Mouse (Mus musculus) intestine, embryonic 16.5 days (tissue): ENCODE measurements around the gene Lenep. TPM values are rescaled to one million over a fixed set of nuclear protein-coding genes. Genes with fewer than 3 reads are reported as not detected.

ENCODE experiments used
- ATAC-seq: fragments of 200-750 bp; cut with Nextera tagmentation; 2 replicates; pipeline ENCODE4 v1.8.0; 2017; ENCODE audit warnings: moderate TSS enrichment, moderate library complexity
- H3K27ac ChIP-seq: fragments of 300-500 bp; sonication (generic); 2 replicates; pipeline ENCODE4 v1.5.1; 2014; ENCODE audit warnings: mild to moderate bottlenecking, low read length
- H3K27me3 ChIP-seq: fragments of 300-500 bp; sonication (generic); replicated peaks from 2 replicates; pipeline ENCODE4 v1.6.1; 2014; ENCODE audit warnings: low read length, control low read depth, mixed read lengths; ENCODE audit not compliant: control insufficient read depth, insufficient read depth
- H3K36me3 ChIP-seq: fragments of 300-500 bp; sonication (generic); 2 replicates; pipeline ENCODE4 v1.6.1; 2014; ENCODE audit warnings: low read length, control low read depth; ENCODE audit not compliant: control insufficient read depth, insufficient read depth
- H3K4me1 ChIP-seq: fragments of 300-500 bp; sonication (generic); 2 replicates; pipeline ENCODE4 v1.6.1; 2014; ENCODE audit warnings: low read length, control low read depth, mixed read lengths; ENCODE audit not compliant: control insufficient read depth, insufficient read depth
- H3K4me2 ChIP-seq: fragments of 300-500 bp; sonication (generic); 2 replicates; pipeline ENCODE4 v1.6.1; 2014; ENCODE audit warnings: low read depth, low read length, control low read depth
- H3K4me3 ChIP-seq: fragments of 300-500 bp; sonication (generic); 2 replicates; pipeline ENCODE4 v1.5.1; 2014; ENCODE audit warnings: mild to moderate bottlenecking, low read length
- H3K9ac ChIP-seq: fragments of 300-500 bp; sonication (generic); 2 replicates; pipeline ENCODE4 v1.6.1; 2014; ENCODE audit warnings: low read depth, low read length
- H3K9me3 ChIP-seq: fragments of 300-500 bp; sonication (generic); 2 replicates; pipeline ENCODE4 v1.6.1; 2016; ENCODE audit warnings: low read length, control low read depth; ENCODE audit not compliant: control insufficient read depth
- WGBS: fragments of 180-500 bp; shearing (Covaris S2); extraction: QIAGEN DNeasy Blood & Tissue Kit; methylation state at CpG from one replicate; pipeline ENCODE4 v1.1.7; 2014; 5-methylcytosine and 5-hydroxymethylcytosine counted together
- polyA plus RNA-seq: library from polyadenylated mRNA; unstranded; fragments of >200 nt; fragmentation: Nextera tagmentation; extraction: Ambion mirVana; gene quantifications from 2 replicates; pipeline ENCODE4 v1.2.1, GENCODE M21; 2015

The Lenep gene
- polyA plus RNA-seq, 1 experiment from 2014 or later = not detected

DNA sequence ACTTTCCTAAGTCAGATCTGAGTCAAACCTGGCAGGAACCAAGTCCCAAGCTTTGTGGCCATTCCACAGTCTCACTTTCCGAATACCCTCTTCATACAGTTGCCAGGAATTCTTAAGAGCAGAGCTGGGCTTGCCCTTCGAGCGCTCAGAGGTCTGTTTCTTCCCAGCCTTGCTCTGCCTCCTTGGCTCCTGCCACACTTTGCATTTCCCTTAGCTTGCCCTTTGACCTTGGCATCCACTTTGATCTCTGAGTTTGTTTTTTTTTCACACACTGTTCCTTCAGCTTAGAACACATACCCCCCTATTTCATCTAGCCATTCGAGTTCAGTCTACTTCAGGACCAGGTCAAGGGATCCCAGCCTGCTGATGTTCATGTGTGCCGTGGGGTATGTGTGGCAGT is 51.3 kb downstream of the Lenep start:
- H3K27me3 ChIP-seq = no peaks in the 10 kb centered on the region
- H3K27ac ChIP-seq = no peak overlapping the region
- ATAC-seq = no peak
- no peak overlapping the region for H3K9ac ChIP-seq
- H3K9me3 ChIP-seq = no peaks in the 10 kb centered on the region
- WGBS = 58% methylated on average over 5 of the region's 5 CpGs
- no peak overlapping the region for H3K4me3 ChIP-seq
- peaks cover 34% of the 10 kb centered on the region for H3K4me1 ChIP-seq
- no peak overlapping the region for H3K4me2 ChIP-seq
- no peaks in the 10 kb centered on the region for H3K36me3 ChIP-seq

Other genes with a start within 250 kb of the Lenep start
- 2.0 TPM in 2 replicates for gene Hcn3, start 242.6 kb downstream of the Lenep start, polyA plus RNA-seq
- 17.3 and 18.0 TPM in 2 replicates for gene Clk2, start 238.0 kb downstream of the Lenep start, polyA plus RNA-seq
- gene Scamp3, start 225.3 kb downstream of the Lenep start, polyA plus RNA-seq = 141 and 142 TPM in 2 replicates
- 16.7 and 20.8 TPM in 2 replicates for gene Fam189b, start 219.7 kb downstream of the Lenep start, polyA plus RNA-seq
- 73.1 and 87.5 TPM in 2 replicates for gene Gba, start 199.9 kb downstream of the Lenep start, polyA plus RNA-seq
- 18.9 and 20.3 TPM in 2 replicates for gene Thbs3, start 187.6 kb downstream of the Lenep start, polyA plus RNA-seq
- gene Mtx1, start 175.7 kb downstream of the Lenep start, polyA plus RNA-seq = 214 and 234 TPM in 2 replicates
- 13.2 and 13.4 TPM in 2 replicates for gene Muc1, start 173.7 kb downstream of the Lenep start, polyA plus RNA-seq
- gene Krtcap2, start 156.8 kb downstream of the Lenep start, polyA plus RNA-seq = 316 and 334 TPM in 2 replicates
- 3.9 TPM in 2 replicates for gene Trim46, start 156.5 kb downstream of the Lenep start, polyA plus RNA-seq
- gene Dpm3, start 143.4 kb downstream of the Lenep start, polyA plus RNA-seq = 119 and 126 TPM in 2 replicates
- gene Slc50a1, start 132.2 kb downstream of the Lenep start, polyA plus RNA-seq = 62.7 and 74.1 TPM in 2 replicates
- gene Efna1, start 121.7 kb downstream of the Lenep start, polyA plus RNA-seq = 62.9 and 69.6 TPM in 2 replicates
- gene Efna3, start 79.8 kb downstream of the Lenep start, polyA plus RNA-seq = 5.9 and 7.5 TPM in 2 replicates
- 12.1 and 14.1 TPM in 2 replicates for gene Efna4, start 64.8 kb downstream of the Lenep start, polyA plus RNA-seq
- gene Adam15, start 52.8 kb downstream of the Lenep start, polyA plus RNA-seq = 49.3 and 51.6 TPM in 2 replicates
- 2.8 and 5.0 TPM in 2 replicates for gene Dcst2, start 40.8 kb downstream of the Lenep start, polyA plus RNA-seq
- 3.5 and 5.0 TPM in 2 replicates for gene Dcst1, start 37.5 kb downstream of the Lenep start, polyA plus RNA-seq
- 10.0 and 11.3 TPM in 2 replicates for gene Zbtb7b, start 8.0 kb downstream of the Lenep start, polyA plus RNA-seq
- gene Flad1, start 9.1 kb upstream of the Lenep start, polyA plus RNA-seq = 44.5 and 53.2 TPM in 2 replicates
- 269 and 311 TPM in 2 replicates for gene Cks1b, start 15.6 kb upstream of the Lenep start, polyA plus RNA-seq
- 85.4 and 89.1 TPM in 2 replicates for gene Shc1, start 15.7 kb upstream of the Lenep start, polyA plus RNA-seq
- 24.8 and 25.7 TPM in 2 replicates for gene Pygo2, start 27.4 kb upstream of the Lenep start, polyA plus RNA-seq
- gene Pbxip1, start 33.9 kb upstream of the Lenep start, polyA plus RNA-seq = 45.1 and 46.6 TPM in 2 replicates
- 72.2 and 77.0 TPM in 2 replicates for gene Pmvk, start 51.7 kb upstream of the Lenep start, polyA plus RNA-seq
- 3.8 and 4.1 TPM in 2 replicates for gene Kcnn3, start 117.4 kb upstream of the Lenep start, polyA plus RNA-seq